Mouse (Mus musculus) layer of hippocampus, adult 2 months (tissue): ENCODE data around the gene Nt5dc3. TPM values are rescaled to one million over a fixed set of nuclear protein-coding genes. Genes with fewer than 3 reads are reported as not detected.
A peak's percentile ranks its signal among the peaks of the same experiment; 100 is the strongest.

Experiments
- DNase-seq, 2 experiments: peaks; one replicate each; pipeline ENCODE4 v3.0.0; 2022; ENCODE audit warnings: low spot score in 2 of 2
- H3K27ac ChIP-seq: fragments of 200-600 bp; 2 replicates; pipeline ENCODE4 v1.8.1; 2022
- H3K4me3 ChIP-seq: fragments of 200-600 bp; 2 replicates; pipeline ENCODE4 v1.8.1; 2022; ENCODE audit warnings: mild to moderate bottlenecking
- CTCF ChIP-seq: fragments of 200-600 bp; conservative IDR thresholded peaks from 2 replicates; pipeline ENCODE4 v1.8.1; 2022; ENCODE audit warnings: antibody characterized with exemption, mild to moderate bottlenecking, moderate library complexity
- total RNA-seq, 2 experiments: library from RNA; stranded (reverse); gene quantifications; 2 replicates each; pipeline ENCODE4 v1.2.3; 2021

The Nt5dc3 gene
- total RNA-seq, 2 experiments from 2014 or later, result 126 to 148 TPM

DNA sequence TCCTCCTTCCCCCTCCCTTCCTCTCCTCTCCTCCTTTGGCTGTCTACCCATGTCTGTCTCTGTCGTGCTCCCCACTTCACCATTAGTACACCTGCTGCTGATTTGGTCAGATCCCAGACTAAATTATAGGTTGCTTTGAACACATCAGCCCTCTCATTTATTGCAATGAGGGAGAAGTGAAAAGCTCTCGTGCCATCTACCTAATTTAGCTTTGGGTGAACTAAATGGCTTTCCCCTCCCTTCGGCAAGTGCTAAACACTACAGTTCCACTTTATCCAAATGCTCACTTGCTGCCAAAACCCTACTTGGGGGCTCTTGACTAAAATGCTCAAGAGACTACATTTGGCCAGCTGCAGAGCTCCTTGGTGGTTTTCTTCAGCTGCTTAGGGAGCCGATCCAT, 58.0 kb downstream of the Nt5dc3 start:
- no peak for TF ChIP-seq CTCF
- H3K27ac ChIP-seq, result no peak overlapping the region
- no peak for DNase-seq

GRCm38 (mm10) chr10:86838827-86839226, 60.0 kb downstream of the Nt5dc3 start:
- no peak for DNase-seq
- H3K27ac ChIP-seq, result 0 out of 2 replicates have a peak overlapping the region, but pooled peaks have one; percentile 10
- TF ChIP-seq CTCF, result no peak
- no peak overlapping the region for H3K4me3 ChIP-seq

More for the DNA sequence above, 58.0 kb downstream of the Nt5dc3 start:
- no peak overlapping the region for H3K4me3 ChIP-seq

GRCm38 (mm10) chr10:86842659-86843058, 63.9 kb downstream of the Nt5dc3 start:
- peak in 1 of 2 experiments; percentile 34 for DNase-seq
- no peak for TF ChIP-seq CTCF
- peak overlapping the region; percentile 77 for H3K27ac ChIP-seq

GRCm38 (mm10) chr10:86846926-86847467, 68.2 kb downstream of the Nt5dc3 start:
- DNase-seq, result no peak
- Histone ChIP-seq H3K27ac (no peak overlapping the region), H3K4me3 (no peak overlapping the region)
- no peak for TF ChIP-seq CTCF

More at GRCm38 (mm10) chr10:86842659-86843058, 63.9 kb downstream of the Nt5dc3 start:
- no peak overlapping the region for H3K4me3 ChIP-seq

GRCm38 (mm10) chr10:86849087-86849486, 70.3 kb downstream of the Nt5dc3 start:
- H3K27ac ChIP-seq, result no peak overlapping the region
- DNase-seq, result no peak
- H3K4me3 ChIP-seq, result no peak overlapping the region
- no peak for TF ChIP-seq CTCF

DNA sequence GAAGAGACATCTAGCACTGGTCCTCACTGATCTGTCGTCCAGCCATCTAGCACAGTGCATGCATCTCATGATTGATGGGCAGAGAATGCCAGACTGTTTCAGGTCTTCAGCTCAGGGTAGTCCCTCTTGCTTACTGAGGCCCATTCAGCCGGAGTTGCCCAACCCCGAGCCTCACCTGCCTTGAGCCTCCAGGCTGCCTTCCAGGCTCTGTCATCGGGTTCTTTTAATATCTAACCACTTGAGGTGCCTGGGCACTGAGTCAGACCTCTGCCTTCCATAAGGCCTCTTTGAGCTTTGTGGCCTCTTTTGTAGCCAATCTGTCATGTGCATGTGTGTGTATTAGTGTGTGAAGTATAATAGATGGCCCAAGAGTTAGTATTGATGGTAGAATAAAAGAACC, 70.7 kb downstream of the Nt5dc3 start:
- DNase-seq, result no peak
- Histone ChIP-seq H3K4me3 (no peak overlapping the region), H3K27ac (no peak overlapping the region)
- TF ChIP-seq CTCF, result no peak

GRCm38 (mm10) chr10:86852160-86852559, 73.4 kb downstream of the Nt5dc3 start:
- TF ChIP-seq CTCF, result no peak
- Histone ChIP-seq H3K4me3 (no peak overlapping the region), H3K27ac (no peak overlapping the region)
- DNase-seq, result no peak

GRCm38 (mm10) chr10:86853433-86853832, 74.6 kb downstream of the Nt5dc3 start:
- Histone ChIP-seq H3K4me3 (no peak overlapping the region), H3K27ac (no peak overlapping the region)
- no peak for TF ChIP-seq CTCF
- no peak for DNase-seq

DNA sequence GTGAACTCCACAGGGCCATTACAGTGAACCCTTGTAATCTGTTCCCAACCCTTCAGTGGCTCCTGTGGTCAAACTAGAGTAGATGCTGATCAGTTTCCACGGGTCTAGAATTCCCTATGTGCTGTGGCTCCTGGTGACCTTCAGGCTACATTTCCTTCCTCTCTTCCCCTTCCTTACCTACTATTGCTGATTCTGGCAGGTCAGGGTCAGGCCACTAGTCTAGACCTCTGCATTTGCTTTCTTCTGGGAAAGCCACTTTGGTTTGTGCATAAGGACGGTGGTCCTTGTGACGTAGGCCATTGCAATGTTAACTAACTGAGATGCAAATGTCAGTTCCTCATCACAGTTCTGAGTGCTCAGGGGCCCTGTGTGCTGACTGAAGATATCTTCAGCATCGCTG, 81.6 kb downstream of the Nt5dc3 start:
- no peak for DNase-seq
- no peak for TF ChIP-seq CTCF
- Histone ChIP-seq H3K27ac (no peak overlapping the region; the same call in 1 of the 2 replicates), H3K4me3 (no peak overlapping the region)

DNA sequence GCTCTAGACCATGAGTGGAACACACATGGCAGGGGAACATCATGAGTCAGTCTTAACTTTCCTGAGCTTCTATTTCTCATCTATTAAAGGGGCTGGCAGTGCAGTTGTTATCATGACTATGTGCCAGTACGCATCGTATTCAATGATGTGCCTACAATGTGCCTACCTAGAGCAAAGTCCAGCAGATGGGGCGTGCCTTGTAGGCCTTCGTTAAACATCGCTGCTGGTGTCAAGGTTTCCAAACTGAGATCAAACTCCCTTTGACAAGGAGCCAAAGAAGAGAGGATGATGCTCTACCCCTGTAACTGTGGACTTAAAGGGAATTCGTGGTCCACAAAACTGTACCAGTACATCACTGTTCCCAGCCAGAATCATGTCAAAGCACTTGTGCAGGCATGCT, 83.7 kb downstream of the Nt5dc3 start:
- Histone ChIP-seq H3K4me3 (no peak overlapping the region), H3K27ac (no peak overlapping the region)
- no peak for DNase-seq
- TF ChIP-seq CTCF, result no peak

DNA sequence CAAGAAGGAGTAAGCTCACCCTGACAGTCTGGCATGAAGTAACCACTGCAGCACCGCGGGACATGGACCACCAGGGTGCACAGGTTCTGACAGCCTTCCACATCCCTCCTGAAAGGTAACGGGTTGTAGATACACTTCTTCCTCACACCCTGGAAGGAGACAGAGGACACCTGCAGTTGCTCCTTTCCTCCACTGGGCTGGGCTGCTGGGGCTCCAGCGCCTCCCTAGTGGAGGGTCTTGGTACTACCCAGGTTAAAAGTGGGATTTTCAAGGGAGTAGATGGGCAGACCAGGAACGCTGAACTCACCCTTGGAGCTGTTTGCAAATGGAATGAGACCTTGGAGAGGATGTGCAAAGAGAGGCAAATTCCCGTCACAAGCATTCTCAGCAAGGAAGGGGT, 84.6 kb downstream of the Nt5dc3 start:
- Histone ChIP-seq H3K27ac (no peak overlapping the region), H3K4me3 (no peak overlapping the region)
- no peak for DNase-seq
- peak; percentile 67 for TF ChIP-seq CTCF

DNA sequence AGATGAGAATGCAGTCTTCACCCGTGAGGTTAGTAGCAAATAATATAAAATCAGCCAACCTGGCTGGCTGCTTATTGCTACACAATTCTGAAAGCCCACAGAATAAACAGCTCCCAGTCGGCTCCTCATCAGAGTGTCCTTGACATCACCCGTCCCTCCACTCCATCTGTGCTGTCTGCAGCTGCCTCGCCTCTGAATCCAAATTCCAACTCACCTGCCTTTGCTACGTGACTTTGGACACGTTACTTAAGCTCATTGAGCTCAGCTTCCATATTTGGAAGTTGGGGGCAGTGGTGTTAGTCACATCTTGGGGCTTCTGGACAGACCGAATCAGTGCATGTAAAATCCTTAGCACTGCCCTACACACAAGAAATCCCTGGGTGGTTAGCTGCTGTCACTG, 93.3 kb downstream of the Nt5dc3 start:
- no peak for TF ChIP-seq CTCF
- no peak for DNase-seq
- H3K4me3 ChIP-seq, result no peak overlapping the region
- no peak overlapping the region for H3K27ac ChIP-seq

DNA sequence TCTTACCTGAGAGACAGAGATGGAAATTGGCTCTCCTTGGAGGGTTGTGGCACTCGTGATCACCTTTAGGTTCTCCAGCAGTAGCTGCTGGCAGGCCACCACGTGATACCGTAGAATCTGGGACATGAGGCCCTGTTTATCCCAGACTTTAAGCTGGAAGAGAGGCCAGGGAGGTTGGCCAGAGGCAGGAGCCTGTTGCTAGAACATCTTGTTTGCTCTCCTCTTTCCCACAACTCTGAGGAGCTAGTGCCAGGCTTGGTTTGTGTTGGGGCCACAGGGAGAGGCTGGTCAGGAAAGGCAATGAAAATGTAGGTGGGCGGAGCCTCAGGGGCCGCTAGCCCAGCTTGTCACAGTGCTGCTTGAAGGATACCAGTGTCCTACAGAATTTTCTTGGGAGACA, 93.8 kb downstream of the Nt5dc3 start:
- TF ChIP-seq CTCF, result no peak
- DNase-seq, result no peak
- Histone ChIP-seq H3K4me3 (no peak overlapping the region), H3K27ac (no peak overlapping the region)

- no peak for TF ChIP-seq CTCF
Measured at GRCm38 (mm10) chr10:86878721-86879120, 99.9 kb downstream of the Nt5dc3 start.

More at GRCm38 (mm10) chr10:86878721-86879120, 99.9 kb downstream of the Nt5dc3 start:
- Histone ChIP-seq H3K4me3 (no peak overlapping the region), H3K27ac (no peak overlapping the region)
- no peak for DNase-seq
